ENCODE assay signal across 9 mouse cellular contexts in the genomic region with DNA sequence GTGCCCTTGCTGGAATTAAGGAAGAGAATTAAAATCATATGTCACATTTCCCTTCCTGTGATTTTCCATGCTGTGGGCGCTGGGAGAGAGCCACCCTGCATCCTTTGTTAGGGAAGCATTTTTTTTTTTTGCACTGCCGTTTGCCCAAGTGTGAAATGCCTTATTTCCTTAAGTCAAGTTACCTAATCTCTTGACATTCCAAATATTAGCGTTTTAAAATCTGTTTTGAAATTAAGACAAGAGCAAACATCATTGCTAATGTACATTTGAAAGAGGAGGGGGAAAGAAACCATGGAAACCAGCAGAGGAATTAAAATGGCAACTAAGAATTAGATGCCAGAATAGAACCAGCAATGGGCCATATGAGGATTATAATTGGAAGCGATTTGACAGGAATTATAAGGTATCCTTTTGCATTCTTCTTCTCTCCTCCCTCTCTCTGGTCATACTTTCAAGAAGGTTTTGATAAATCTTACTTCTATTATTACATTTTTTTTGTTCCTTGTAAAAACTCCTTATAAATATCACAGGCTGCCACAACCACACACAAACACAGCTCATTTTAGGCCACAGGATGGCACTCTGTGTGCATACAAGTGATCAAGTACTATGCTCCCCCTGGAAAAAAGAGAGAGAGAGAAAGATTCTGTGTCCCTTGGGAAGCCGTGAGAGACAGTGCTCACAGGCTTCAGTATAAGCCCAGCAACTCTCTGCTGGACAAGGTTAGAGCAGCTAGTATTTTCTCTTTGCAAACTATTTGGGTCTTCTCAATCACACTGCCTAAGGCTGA.
A peak's percentile ranks its signal among the peaks of the same experiment; 100 is the strongest.
DNase-seq lines count a peak whose midpoint lies in the region; ATAC-seq and TF ChIP-seq lines count a peak whose summit lies in the region.
"Had no signal": no experiment of that assay in that cellular context is flagged by ENCODE, and none has a peak within 500 bp of the region (broad histone marks: within the 10 kb centered on the region; RNA-seq: fewer than 3 reads in every experiment).

No protein-coding gene starts in this region.

- H3K27ac ChIP-seq in kidney, embryonic 15.5 days = no peak overlapping the region
- H3K27ac ChIP-seq in embryonic facial prominence, embryonic 11.5 days (replicated peaks; ENCODE audit: low read depth, low read length) = no peak overlapping the region
- H3K27ac ChIP-seq in midbrain, postnatal 0 days (ENCODE audit: low read depth, low read length) = peak overlapping the region; percentile 67

- no peak overlapping the region for H3K4me2 ChIP-seq in kidney, embryonic 15.5 days
- H3K4me2 ChIP-seq in embryonic facial prominence, embryonic 11.5 days (ENCODE audit: low read depth, low read length) = no peak overlapping the region
- no peak overlapping the region for H3K4me2 ChIP-seq in midbrain, postnatal 0 days (ENCODE audit: low read depth, low read length, poor library complexity, severe bottlenecking)

- peak; percentile 74; the same call in 1 of the 2 replicates for ATAC-seq in kidney, embryonic 15.5 days (replicated peaks; ENCODE audit: low FRiP score)
- ATAC-seq in embryonic facial prominence, embryonic 11.5 days (replicated peaks; ENCODE audit: insufficient number of reproducible peaks, low FRiP score, low TSS enrichment, low read depth) = no peak; the same call in 1 of the 2 replicates
- peak; percentile 72 for ATAC-seq in midbrain, postnatal 0 days (ENCODE audit: low FRiP score)
- ATAC-seq: Patski had no signal

- 0 out of 2 replicates have a peak, but pooled peaks cover 3% of the 10 kb centered on the region for H3K4me1 ChIP-seq in kidney, embryonic 15.5 days
- no peaks in the 10 kb centered on the region for H3K4me1 ChIP-seq in embryonic facial prominence, embryonic 11.5 days (ENCODE audit: control insufficient read depth, insufficient read depth, low read length)
- no peaks in the 10 kb centered on the region; the same call in 1 of the 2 replicates for H3K4me1 ChIP-seq in midbrain, postnatal 0 days (ENCODE audit: insufficient read depth, low read length)

- TF ChIP-seq CTCF in midbrain, postnatal 0 days (IDR thresholded peaks at IDR 0.05) = peak; percentile 87

- DNase-seq in kidney, adult 11 months = no peak
- DNase-seq in embryonic facial prominence, embryonic 11.5 days (ENCODE audit: low spot score) = peak; percentile 48
- peak; percentile 32 to 45 for DNase-seq in kidney, postnatal 4 days
- peak; percentile 93 for DNase-seq in midbrain, postnatal 0 days (ENCODE audit: low spot score)
- no peak for DNase-seq in T-cell, adult 2 months (ENCODE audit: low spot score)
- DNase-seq in liver = no peak
- DNase-seq in adrenal gland, adult 18-20 months (ENCODE audit: low spot score in 2 of 2) = no peak

- H3K4me3 ChIP-seq in kidney, embryonic 15.5 days (replicated peaks) = no peak overlapping the region
- H3K4me3 ChIP-seq in embryonic facial prominence, embryonic 11.5 days (ENCODE audit: low read depth, low read length) = no peak overlapping the region
- no peak overlapping the region for H3K4me3 ChIP-seq in midbrain, postnatal 0 days (ENCODE audit: low read depth, low read length)

- 49% methylated on average over 5 of the region's 5 CpGs for WGBS in kidney, embryonic 15.5 days
- 42% methylated on average over 5 of the region's 5 CpGs for WGBS in embryonic facial prominence, embryonic 11.5 days
- WGBS in midbrain, postnatal 0 days = 14% methylated on average over 5 of the region's 5 CpGs

- H3K27me3 ChIP-seq in kidney, embryonic 15.5 days = no peaks in the 10 kb centered on the region
- H3K27me3 ChIP-seq in embryonic facial prominence, embryonic 11.5 days (ENCODE audit: control insufficient read depth, insufficient read depth, low read length) = no peaks in the 10 kb centered on the region
- H3K27me3 ChIP-seq in midbrain, postnatal 0 days (ENCODE audit: insufficient read depth, low read length) = no peaks in the 10 kb centered on the region
- H3K27me3 ChIP-seq: Patski had no signal

- H3K9me3 ChIP-seq in kidney, embryonic 15.5 days (replicated peaks) = no peaks in the 10 kb centered on the region
- no peaks in the 10 kb centered on the region for H3K9me3 ChIP-seq in embryonic facial prominence, embryonic 11.5 days (replicated peaks; ENCODE audit: control insufficient read depth, low read length)
- H3K9me3 ChIP-seq in midbrain, postnatal 0 days (ENCODE audit: low read length) = no peaks in the 10 kb centered on the region

- no peaks in the 10 kb centered on the region for H3K36me3 ChIP-seq in kidney, embryonic 15.5 days
- no peaks in the 10 kb centered on the region for H3K36me3 ChIP-seq in embryonic facial prominence, embryonic 11.5 days (replicated peaks; ENCODE audit: control insufficient read depth, insufficient read depth, low read depth, low read length)
- no peaks in the 10 kb centered on the region for H3K36me3 ChIP-seq in midbrain, postnatal 0 days (ENCODE audit: insufficient read depth, low read length)

- no peak overlapping the region for H3K9ac ChIP-seq in kidney, embryonic 15.5 days
- H3K9ac ChIP-seq in embryonic facial prominence, embryonic 11.5 days (replicated peaks; ENCODE audit: low read length) = no peak overlapping the region
- H3K9ac ChIP-seq in midbrain, postnatal 0 days (replicated peaks; ENCODE audit: low read length, poor library complexity, severe bottlenecking) = 0 out of 2 replicates have a peak overlapping the region, but pooled peaks have one; percentile 29

Comparison
In these comparisons a context has a peak if more than half of its experiments do, and no peak if none do; other contexts are left out.
1. DNase-seq: peak in embryonic facial prominence, embryonic 11.5 days (single experiment), kidney, postnatal 4 days (2 of 2) and midbrain, postnatal 0 days (single experiment); none in kidney, adult 11 months (single experiment), T-cell, adult 2 months (single experiment), liver (single experiment) and adrenal gland, adult 18-20 months (0 of 2).